Mouse (Mus musculus) CH12.LX (cell line): ENCODE results near the gene Flad1.
A peak's percentile ranks its signal among the peaks of the same experiment; 100 is the strongest.

Experiments
- BHLHE40 ChIP-seq: IDR thresholded peaks from 2 replicates; pipeline ENCODE4 v1.6.1; 2011; ENCODE audit warnings: mild to moderate bottlenecking, low read depth, low read length, improper control_type of control experiment
- CHD1 ChIP-seq: IDR thresholded peaks from 2 replicates; pipeline ENCODE4 v1.6.1; 2012; ENCODE audit warnings: low read depth, low read length, improper control_type of control experiment, inconsistent platforms
- CTCF ChIP-seq, 2 experiments: IDR thresholded peaks in 1 of 2; conservative IDR thresholded peaks in 1 of 2; 2 replicates each; pipeline ENCODE4 v1.5.1; 2011 to 2012; ENCODE audit warnings: low read depth in 2 of 2, low read length in 2 of 2, improper control_type of control experiment in 1 of 2, inconsistent platforms in 1 of 2, mild to moderate bottlenecking in 1 of 2, moderate library complexity in 1 of 2
- ELF1 ChIP-seq: IDR thresholded peaks from 2 replicates; pipeline ENCODE4 v1.6.1; 2014; ENCODE audit warnings: low read depth, mild to moderate bottlenecking, inconsistent platforms, low read length, improper control_type of control experiment
- GABPA ChIP-seq: IDR thresholded peaks from 2 replicates; pipeline ENCODE4 v1.6.1; 2012; ENCODE audit warnings: low read depth, low read length, improper control_type of control experiment, inconsistent platforms; ENCODE audit not compliant: insufficient replicate concordance
- JUND ChIP-seq: conservative IDR thresholded peaks from 2 replicates; pipeline ENCODE4 v1.6.1; 2011; ENCODE audit warnings: low read depth, low read length, improper control_type of control experiment
- MAFK ChIP-seq: IDR thresholded peaks from 2 replicates; pipeline ENCODE4 v1.6.1; 2011; ENCODE audit warnings: low read length, improper control_type of control experiment; ENCODE audit not compliant: insufficient replicate concordance
- MAX ChIP-seq: IDR thresholded peaks from 2 replicates; pipeline ENCODE4 v1.6.1; 2011; ENCODE audit warnings: low read length, improper control_type of control experiment
- MAZ ChIP-seq: IDR thresholded peaks from 2 replicates; pipeline ENCODE4 v1.6.1; 2012; ENCODE audit warnings: low read depth, mild to moderate bottlenecking, inconsistent platforms, low read length, improper control_type of control experiment, moderate library complexity
- POLR2A ChIP-seq: IDR thresholded peaks from 2 replicates; pipeline ENCODE4 v1.6.1; 2011; ENCODE audit warnings: low read depth, mild to moderate bottlenecking, improper control_type of control experiment, low read length
- SMC3 ChIP-seq: IDR thresholded peaks from 2 replicates; pipeline ENCODE4 v1.6.1; 2011; ENCODE audit warnings: low read depth, low read length, improper control_type of control experiment
- USF1 ChIP-seq: IDR thresholded peaks from 2 replicates; pipeline ENCODE4 v1.6.1; 2014; ENCODE audit warnings: low read depth, mild to moderate bottlenecking, inconsistent platforms, low read length, improper control_type of control experiment
- ZC3H11A ChIP-seq: IDR thresholded peaks from 2 replicates; pipeline ENCODE4 v1.6.1; 2012; ENCODE audit warnings: low read depth, mild to moderate bottlenecking, inconsistent platforms, low read length, improper control_type of control experiment

DNA sequence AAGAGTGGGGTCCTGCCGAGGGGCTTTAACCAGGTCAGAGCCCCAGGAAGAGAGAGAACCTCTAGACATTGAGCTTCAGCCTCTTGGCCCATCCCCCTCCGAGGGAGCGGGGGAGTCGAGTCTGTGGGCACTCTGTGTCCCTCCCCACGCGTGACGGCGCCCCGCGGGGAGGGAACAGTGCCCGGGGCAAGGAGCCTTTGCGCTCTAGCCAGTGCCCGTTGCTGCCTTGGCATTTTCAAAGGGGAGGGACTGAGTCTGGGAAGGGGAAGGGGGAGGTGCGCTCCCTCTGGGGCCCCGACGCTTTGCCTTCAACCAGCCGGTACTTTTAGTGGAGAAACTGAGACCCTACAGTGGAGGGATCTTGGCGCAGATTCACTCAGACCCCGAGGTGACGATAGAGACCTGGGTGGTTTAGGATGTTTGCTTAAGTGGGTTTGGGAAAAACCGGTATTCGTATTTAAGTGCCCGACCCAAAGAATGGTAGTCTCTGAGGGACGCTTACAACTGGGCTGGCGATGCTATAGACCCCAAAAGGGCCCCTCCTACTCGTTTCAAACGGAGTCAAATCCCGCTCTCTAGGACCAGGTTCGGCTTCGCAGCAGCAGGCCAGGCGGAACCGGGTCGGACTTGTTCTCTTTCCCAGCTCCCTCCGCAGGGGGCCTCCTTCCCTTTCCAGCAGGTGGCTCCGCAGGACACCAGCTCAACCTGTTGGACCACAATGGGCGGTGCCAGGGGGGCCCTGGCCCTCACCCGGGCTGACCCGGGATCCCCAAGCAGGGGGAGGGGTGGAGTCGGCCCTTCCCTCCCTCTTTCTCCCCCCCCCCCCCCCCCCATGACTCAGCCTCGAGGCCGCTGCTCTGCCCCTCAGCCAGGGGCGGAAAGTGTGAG lies 17.4 kb downstream of the Flad1 start, which contains the start of gene Zbtb7b:
- TF ChIP-seq BHLHE40 (no peak; the same call in none of the 2 replicates), POLR2A (peak; percentile 32), CTCF (conservative IDR thresholded peaks at IDR 0.05 in 1 of 2, IDR thresholded peaks at IDR 0.05 in 1 of 2; ENCODE audit: low read depth in 2 of 2, low read length in 2 of 2) (peak in 1 of 2 experiments; percentile 52; a peak in 2 of 4 replicates), CHD1 (peak; percentile 78; the same call in 1 of the 2 replicates), ELF1 (no peak), JUND (no peak), MAFK (no peak), SMC3 (peak; percentile 32), GABPA (no peak), ZC3H11A (no peak), USF1 (no peak), MAZ (peak; percentile 23; the same call in 1 of the 2 replicates), MAX (peak; percentile 18)
